Mouse (Mus musculus): ENCODE results near the gene Fam3c.

DNA sequence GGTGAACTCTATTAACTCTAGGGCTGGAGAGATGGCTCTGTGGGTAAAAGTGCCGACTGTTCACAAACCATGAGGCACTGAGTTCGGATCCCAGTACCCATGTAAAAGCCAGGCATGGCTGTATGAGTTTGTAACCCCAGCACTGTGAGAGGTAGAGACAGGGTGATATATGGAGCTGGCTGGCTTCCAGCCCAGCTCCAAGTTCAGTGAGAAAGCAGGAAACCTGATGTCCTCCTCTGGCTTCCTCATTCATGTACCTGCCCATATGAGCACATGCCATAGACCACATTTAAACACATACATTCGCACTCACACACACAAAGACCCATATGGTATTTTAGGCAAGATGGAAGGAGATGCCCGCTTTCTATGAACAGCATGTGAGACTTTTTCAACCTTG lies 73.6 kb downstream of the Fam3c start:
- TF ChIP-seq POLR2A (IDR thresholded peaks at IDR 0.05; ENCODE audit: control insufficient read depth, extremely low read depth, insufficient read depth, low read length, poor library complexity) (no peak), CTCF (IDR thresholded peaks at IDR 0.05; ENCODE audit: borderline replicate concordance, control insufficient read depth, extremely low read depth, insufficient read depth, low read length, poor library complexity) (no peak)
